Mouse (Mus musculus) CH12.LX (cell line): Measurements from ENCODE around the gene Slc16a9.

Experiments
- POLR2AphosphoS2 ChIP-seq: IDR thresholded peaks from 2 replicates; pipeline ENCODE4 v1.6.1; 2011; ENCODE audit warnings: low read depth, low read length, improper control_type of control experiment
- SMC3 ChIP-seq: IDR thresholded peaks from 2 replicates; pipeline ENCODE4 v1.6.1; 2011; ENCODE audit warnings: low read depth, low read length, improper control_type of control experiment

DNA sequence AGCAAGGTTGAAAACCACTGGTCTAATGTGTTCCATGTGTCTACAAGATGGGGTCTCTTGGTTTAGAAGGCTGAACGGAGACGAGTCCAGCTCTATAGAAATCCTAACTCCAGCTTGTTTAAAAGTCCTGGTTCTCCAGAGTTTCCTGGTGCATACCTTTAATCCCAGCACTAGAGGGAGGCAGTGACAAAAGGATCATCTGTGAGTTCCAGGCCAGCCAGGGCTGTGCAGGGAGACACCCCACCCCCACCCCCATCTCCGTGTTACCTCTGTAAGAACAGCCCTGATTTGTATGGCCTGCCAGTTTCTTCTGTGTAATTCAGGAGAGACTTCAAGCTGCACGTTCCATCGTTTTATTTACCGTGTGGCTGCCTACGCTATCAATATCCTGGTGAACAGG, 49.1 kb upstream of the Slc16a9 start:
- TF ChIP-seq SMC3 (no peak), POLR2AphosphoS2 (no peak)
